Mouse (Mus musculus) spleen, adult 2 months (tissue): Measurements from ENCODE around the gene Gabrg3. TPM values are rescaled to one million over a fixed set of nuclear protein-coding genes. Genes with fewer than 3 reads are reported as not detected.

Experiments
- DNase-seq, 2 experiments: peaks; one replicate each; pipeline versions ENCODE4 v3.0.0 to v3.0.0-alpha.2; 2012 to 2021; ENCODE audit warnings: low spot score in 2 of 2, low read depth in 1 of 2
- H3K27ac ChIP-seq: fragments of 200-500 bp; 2 replicates; pipeline ENCODE4 v1.5.1; 2012; ENCODE audit warnings: low read length, inconsistent platforms; ENCODE audit not compliant: insufficient read depth
- H3K27me3 ChIP-seq: fragments of 200-500 bp; 2 replicates; pipeline ENCODE4 v1.6.1; 2012; ENCODE audit warnings: mild to moderate bottlenecking, moderate library complexity, low read length, inconsistent platforms; ENCODE audit not compliant: control insufficient read depth, insufficient read depth
- H3K36me3 ChIP-seq: fragments of 200-500 bp; 2 replicates; pipeline ENCODE4 v1.6.1; 2012; ENCODE audit warnings: mild to moderate bottlenecking, low read length, inconsistent platforms; ENCODE audit not compliant: control insufficient read depth, insufficient read depth
- H3K4me1 ChIP-seq: fragments of 200-500 bp; 2 replicates; pipeline ENCODE4 v1.6.1; 2011; ENCODE audit warnings: inconsistent platforms; ENCODE audit not compliant: control insufficient read depth, insufficient read depth, insufficient read length
- H3K4me3 ChIP-seq: fragments of 200-500 bp; 2 replicates; pipeline ENCODE4 v1.5.1; 2011; ENCODE audit warnings: mild to moderate bottlenecking, inconsistent platforms; ENCODE audit not compliant: insufficient read depth, insufficient read length; ENCODE audit errors: extremely low read depth
- CTCF ChIP-seq: fragments of 200-500 bp; IDR thresholded peaks from 2 replicates; pipeline ENCODE4 v1.5.1; 2011; ENCODE audit warnings: mild to moderate bottlenecking, inconsistent platforms; ENCODE audit not compliant: insufficient read depth, insufficient read length, insufficient replicate concordance; ENCODE audit errors: extremely low read depth
- POLR2A ChIP-seq: fragments of 200-500 bp; IDR thresholded peaks from 2 replicates; pipeline ENCODE4 v1.6.1; 2011; ENCODE audit warnings: low read depth, low read length, inconsistent platforms
- WGBS: fragments of 180-500 bp; shearing (Covaris S2); methylation state at CpG from one replicate; pipeline ENCODE4 v1.1.7; 2018; 5-methylcytosine and 5-hydroxymethylcytosine counted together
- polyA plus RNA-seq: library from polyadenylated mRNA; depleted of rRNA; stranded (reverse); fragments of >200 nt; gene quantifications from 2 replicates; pipeline ENCODE4 v1.2.3, GENCODE M21; 2012; rRNA removed

Gabrg3 gene
- polyA plus RNA-seq, 1 experiment: not detected

DNA sequence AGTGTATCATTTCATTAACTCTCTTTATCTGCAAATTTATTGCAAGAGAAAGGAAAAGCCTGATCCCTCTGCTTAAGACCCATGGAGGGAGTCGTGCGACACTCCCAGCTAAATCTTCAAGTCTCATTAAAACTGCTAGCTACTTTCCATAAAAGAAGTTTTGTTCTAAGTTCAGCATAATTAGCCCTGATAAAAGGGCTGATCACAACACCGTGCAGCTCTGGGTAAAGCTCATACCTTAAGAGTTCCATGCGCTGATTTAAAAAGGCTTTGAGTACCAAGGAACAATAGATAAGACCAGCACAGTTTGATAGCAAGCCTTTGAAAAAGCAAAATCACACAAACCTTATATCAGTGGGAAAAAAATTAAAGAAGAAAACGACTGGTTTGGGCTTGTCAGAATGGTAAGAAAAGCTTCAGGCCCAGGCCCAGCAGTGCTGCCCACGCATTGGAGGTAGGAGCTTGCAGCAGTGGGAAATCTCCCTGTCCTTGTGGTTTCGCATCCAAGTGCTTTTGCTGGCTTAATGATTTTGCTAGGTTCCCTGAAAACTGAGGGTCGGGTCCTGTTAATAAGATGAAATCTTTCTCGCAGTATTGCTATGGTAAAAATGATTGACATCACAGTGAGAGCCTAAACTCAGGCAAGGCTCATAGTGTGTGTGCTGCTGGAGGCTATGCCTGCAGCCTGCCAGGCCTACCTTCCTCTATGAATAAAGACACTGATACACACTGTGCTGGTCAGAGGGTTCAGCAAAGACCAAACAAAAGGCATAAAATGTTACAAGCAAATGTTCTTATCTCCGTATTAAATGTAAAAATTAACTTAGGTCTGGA, 621.2 kb downstream of the Gabrg3 start:
- Histone ChIP-seq H3K4me1 (no peaks in the 10 kb centered on the region), H3K27me3 (no peaks in the 10 kb centered on the region), H3K27ac (no peak overlapping the region), H3K4me3 (no peak overlapping the region), H3K36me3 (no peaks in the 10 kb centered on the region)
- WGBS: 78% methylated on average over 10 of the region's 10 CpGs
- no peak for DNase-seq
- no peak for TF ChIP-seq POLR2A
- TF ChIP-seq CTCF: no peak

DNA sequence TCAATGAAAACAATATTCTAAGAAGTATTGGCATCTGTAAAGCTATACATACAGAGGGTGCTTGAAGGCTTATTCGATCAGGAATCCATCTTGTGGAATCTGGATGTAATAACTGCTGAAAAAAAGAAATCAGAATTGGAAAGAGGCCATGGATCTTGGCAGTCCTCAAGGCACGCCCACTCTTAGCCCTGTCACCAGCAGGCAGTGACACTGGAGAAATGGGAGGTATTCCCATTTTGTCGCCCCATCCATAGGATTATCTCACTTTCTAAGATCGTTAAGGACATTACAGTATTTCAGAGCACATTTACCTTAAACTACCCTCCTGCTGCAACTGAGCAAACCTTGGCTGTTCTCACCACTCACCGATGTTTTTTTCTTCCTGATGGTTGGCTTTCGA, 657.8 kb downstream of the Gabrg3 start:
- WGBS: 81% methylated on average over 6 of the region's 6 CpGs
- no peak overlapping the region for H3K27ac ChIP-seq
- DNase-seq: no peak
- TF ChIP-seq CTCF (no peak), POLR2A (no peak)
- no peak overlapping the region for H3K4me3 ChIP-seq
- no peaks in the 10 kb centered on the region for H3K4me1 ChIP-seq
- H3K27me3 ChIP-seq: no peaks in the 10 kb centered on the region
- H3K36me3 ChIP-seq: no peaks in the 10 kb centered on the region

Other genes starting within 250 kb of the Gabrg3 start
- not detected in 2 replicates for gene Gabrb3, start 32.5 kb upstream of the Gabrg3 start, polyA plus RNA-seq
- gene Gabra5, start 122.9 kb upstream of the Gabrg3 start, polyA plus RNA-seq: not detected in 2 replicates